In genomic region chr7:6918267-6918666, GRCm38 (mm10) we compare ENCODE assay signal across 8 mouse cellular contexts.
DNase-seq lines count a peak whose midpoint lies in the region; ATAC-seq and TF ChIP-seq lines count a peak whose summit lies in the region.

No protein-coding gene starts in this region.

- no peaks in the 10 kb centered on the region for H3K36me3 ChIP-seq in thymus, adult 2 months (ENCODE audit: control insufficient read depth, insufficient read depth, low read length)
- H3K36me3 ChIP-seq in embryonic facial prominence, embryonic 10.5 days (replicated peaks) = no peaks in the 10 kb centered on the region
- no peaks in the 10 kb centered on the region for H3K36me3 ChIP-seq in midbrain, embryonic 12.5 days

- no peaks in the 10 kb centered on the region for H3K9me3 ChIP-seq in embryonic facial prominence, embryonic 10.5 days
- H3K9me3 ChIP-seq in midbrain, embryonic 12.5 days = no peaks in the 10 kb centered on the region

- intact Hi-C loops in left cerebral cortex, postnatal 36 days (cut with DNase I) = loop anchor here (2.0 to 5.0 kb wide), 3 partner anchors 187 to 481 kb away; partner anchors contain the start of genes Olfr1344, Peg3 and Usp29

- H3K9ac ChIP-seq in midbrain, embryonic 12.5 days (replicated peaks) = no peak overlapping the region

- no peaks in the 10 kb centered on the region for H3K4me1 ChIP-seq in thymus, adult 2 months (replicated peaks; ENCODE audit: control insufficient read depth, insufficient read depth, low read length)
- H3K4me1 ChIP-seq in embryonic facial prominence, embryonic 10.5 days = peaks cover 52% of the 10 kb centered on the region
- peaks cover 28% of the 10 kb centered on the region for H3K4me1 ChIP-seq in midbrain, embryonic 12.5 days

- WGBS in thymus, adult 2 months = 18% methylated on average over 10 of the region's 10 CpGs
- WGBS in embryonic facial prominence, embryonic 10.5 days = 17% methylated on average over 10 of the region's 10 CpGs
- 17% methylated on average over 10 of the region's 10 CpGs for WGBS in midbrain, embryonic 12.5 days

- H3K4me3 ChIP-seq in thymus, adult 2 months (ENCODE audit: control insufficient read depth, insufficient read depth, low read length) = no peak overlapping the region
- H3K4me3 ChIP-seq in embryonic facial prominence, embryonic 10.5 days = no peak overlapping the region
- no peak overlapping the region for H3K4me3 ChIP-seq in midbrain, embryonic 12.5 days

- no peak overlapping the region for H3K27ac ChIP-seq in thymus, adult 2 months (ENCODE audit: control insufficient read depth, insufficient read depth, low read length)
- H3K27ac ChIP-seq in embryonic facial prominence, embryonic 10.5 days (replicated peaks) = peak overlapping the region; percentile 83
- peak overlapping the region; percentile 60; the same call in 1 of the 2 replicates for H3K27ac ChIP-seq in midbrain, embryonic 12.5 days (replicated peaks)

- ATAC-seq in midbrain, embryonic 12.5 days (ENCODE audit: low FRiP score, low read depth) = peak; percentile 60

- no peak for TF ChIP-seq POLR2A in thymus, adult 2 months (IDR thresholded peaks at IDR 0.05; ENCODE audit: control insufficient read depth, extremely low read depth, insufficient read depth, low read length, poor library complexity)

- peak; percentile 15 for DNase-seq in thymus, adult 2 months
- no peak for DNase-seq in thymus, adult 18-20 months
- peak; percentile 90 for DNase-seq in embryonic facial prominence, embryonic 10.5 days (ENCODE audit: low spot score)
- peak; percentile 91 for DNase-seq in heart, adult 11 months
- peak; percentile 55 for DNase-seq in kidney, adult 11 months
- peak; percentile 79 to 86 for DNase-seq in left cerebral cortex, postnatal 36 days (ENCODE audit: low spot score in 2 of 2)
- DNase-seq in spleen, postnatal 4 days (ENCODE audit: low spot score in 2 of 2) = peak; percentile 29 to 70

- no peaks in the 10 kb centered on the region for H3K27me3 ChIP-seq in thymus, adult 2 months (ENCODE audit: control insufficient read depth, insufficient read depth, low read length)
- H3K27me3 ChIP-seq in embryonic facial prominence, embryonic 10.5 days (replicated peaks; ENCODE audit: low read depth, poor library complexity, severe bottlenecking) = no peaks in the 10 kb centered on the region
- no peaks in the 10 kb centered on the region for H3K27me3 ChIP-seq in midbrain, embryonic 12.5 days

- no peak for TF ChIP-seq CTCF in thymus, adult 2 months (IDR thresholded peaks at IDR 0.05; ENCODE audit: borderline replicate concordance, control insufficient read depth, extremely low read depth, insufficient read depth, low read length, poor library complexity)

- no peak overlapping the region for H3K4me2 ChIP-seq in midbrain, embryonic 12.5 days (replicated peaks)

Comparison
In these comparisons a context has a peak if more than half of its experiments do, and no peak if none do; other contexts are left out.
1. DNase-seq: peak in thymus, adult 2 months (single experiment), embryonic facial prominence, embryonic 10.5 days (single experiment), heart, adult 11 months (single experiment), kidney, adult 11 months (single experiment), left cerebral cortex, postnatal 36 days (2 of 2) and spleen, postnatal 4 days (2 of 2); none in thymus, adult 18-20 months (0 of 2).